Mouse (Mus musculus): Measurements from ENCODE around the gene Myo18a. TPM values are rescaled to one million over a fixed set of nuclear protein-coding genes. Genes with fewer than 3 reads are reported as not detected.

The Myo18a gene
- polyA plus RNA-seq, 1 experiment from 2014 or later, result 154 TPM

DNA sequence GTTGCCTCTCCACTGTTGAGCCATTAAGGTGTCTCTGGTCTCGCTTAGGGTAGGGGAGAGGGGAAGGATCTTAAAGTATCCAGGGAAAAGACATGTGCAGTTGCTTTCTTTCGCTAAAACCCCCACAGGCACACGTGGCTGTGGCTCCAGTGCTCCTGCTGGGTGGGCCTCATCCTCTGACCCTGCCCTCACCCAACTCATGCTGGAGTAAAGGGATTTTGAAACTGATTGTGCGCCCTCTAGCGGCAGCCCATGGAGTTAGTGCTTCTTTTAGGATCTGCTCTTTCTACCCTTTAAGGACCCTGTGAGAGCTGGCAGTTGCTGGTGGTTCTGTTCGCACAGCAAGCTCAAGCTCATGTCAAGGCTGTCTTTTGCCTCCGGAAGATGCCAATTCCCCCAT is 59.7 kb downstream of the Myo18a start:
- Histone ChIP-seq H3K4me2 (no peak overlapping the region), H3K36me3 (peaks cover 97% of the 10 kb centered on the region), H3K4me1 (replicated peaks) (peaks cover 21% of the 10 kb centered on the region), H3K4me3 (no peak overlapping the region), H3K9me3 (replicated peaks) (no peaks in the 10 kb centered on the region), H3K27ac (ENCODE audit: poor library complexity, severe bottlenecking) (no peak overlapping the region), H3K9ac (no peak overlapping the region), H3K27me3 (replicated peaks) (no peaks in the 10 kb centered on the region)
- no peak for ATAC-seq (ENCODE audit: insufficient number of reproducible peaks, low FRiP score)
- 22% methylated on average over 7 of the region's 7 CpGs for whole genome bisulfite sequencing

DNA sequence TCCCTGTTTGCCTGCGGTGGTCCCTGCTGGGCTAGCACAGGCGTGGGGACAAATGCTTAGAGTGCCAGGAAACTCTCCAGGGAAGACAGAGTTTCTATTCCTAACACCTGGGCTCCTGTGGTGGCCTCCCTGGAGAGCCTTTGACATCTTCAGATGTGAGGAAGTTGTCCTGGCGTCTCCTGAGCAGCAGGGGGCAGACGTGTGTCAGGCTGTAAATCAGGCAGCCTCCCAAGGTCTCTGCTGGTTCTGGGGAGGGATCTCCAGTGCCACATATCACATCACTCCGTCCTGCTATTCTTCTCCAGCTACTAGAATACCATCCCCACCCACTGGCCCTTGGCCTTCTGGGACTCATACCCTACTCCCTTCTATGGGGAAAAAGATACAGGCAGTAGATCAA is 62.8 kb downstream of the Myo18a start:
- Histone ChIP-seq H3K4me3 (no peak overlapping the region), H3K4me1 (replicated peaks) (peaks cover 21% of the 10 kb centered on the region), H3K4me2 (no peak overlapping the region), H3K36me3 (peaks cover 97% of the 10 kb centered on the region), H3K27ac (ENCODE audit: poor library complexity, severe bottlenecking) (no peak overlapping the region), H3K27me3 (replicated peaks) (no peaks in the 10 kb centered on the region), H3K9me3 (replicated peaks) (no peaks in the 10 kb centered on the region), H3K9ac (no peak overlapping the region)
- no peak for ATAC-seq (ENCODE audit: insufficient number of reproducible peaks, low FRiP score)
- 7% methylated on average over 5 of the region's 5 CpGs for WGBS

DNA sequence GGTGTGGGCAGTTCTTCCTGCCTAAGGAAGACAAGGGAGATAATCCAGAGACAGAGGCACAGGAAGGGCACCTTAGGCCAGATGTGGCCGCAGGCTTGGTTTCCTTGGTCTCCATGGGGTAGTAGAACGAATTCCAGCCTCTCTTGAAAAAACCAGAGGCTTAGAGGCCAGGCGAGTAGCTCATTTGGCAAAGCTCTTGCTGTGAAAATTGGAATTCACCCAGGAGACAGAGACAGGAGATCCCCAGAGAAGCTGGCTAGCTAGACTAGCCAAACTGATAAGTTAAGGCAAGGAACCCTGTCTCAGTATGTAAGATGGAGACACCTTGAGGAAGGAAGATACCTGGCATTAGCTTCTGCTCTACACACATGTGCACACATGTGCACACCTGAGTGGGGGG is 63.3 kb downstream of the Myo18a start:
- WGBS, result 38% methylated on average over 3 of the region's 3 CpGs
- Histone ChIP-seq H3K4me1 (replicated peaks) (peaks cover 21% of the 10 kb centered on the region), H3K4me3 (no peak overlapping the region), H3K9me3 (replicated peaks) (no peaks in the 10 kb centered on the region), H3K36me3 (peaks cover 97% of the 10 kb centered on the region), H3K9ac (no peak overlapping the region), H3K27me3 (replicated peaks) (no peaks in the 10 kb centered on the region), H3K27ac (ENCODE audit: poor library complexity, severe bottlenecking) (0 out of 2 replicates have a peak overlapping the region, but pooled peaks have one; percentile 3), H3K4me2 (no peak overlapping the region)
- no peak for ATAC-seq (ENCODE audit: insufficient number of reproducible peaks, low FRiP score)

DNA sequence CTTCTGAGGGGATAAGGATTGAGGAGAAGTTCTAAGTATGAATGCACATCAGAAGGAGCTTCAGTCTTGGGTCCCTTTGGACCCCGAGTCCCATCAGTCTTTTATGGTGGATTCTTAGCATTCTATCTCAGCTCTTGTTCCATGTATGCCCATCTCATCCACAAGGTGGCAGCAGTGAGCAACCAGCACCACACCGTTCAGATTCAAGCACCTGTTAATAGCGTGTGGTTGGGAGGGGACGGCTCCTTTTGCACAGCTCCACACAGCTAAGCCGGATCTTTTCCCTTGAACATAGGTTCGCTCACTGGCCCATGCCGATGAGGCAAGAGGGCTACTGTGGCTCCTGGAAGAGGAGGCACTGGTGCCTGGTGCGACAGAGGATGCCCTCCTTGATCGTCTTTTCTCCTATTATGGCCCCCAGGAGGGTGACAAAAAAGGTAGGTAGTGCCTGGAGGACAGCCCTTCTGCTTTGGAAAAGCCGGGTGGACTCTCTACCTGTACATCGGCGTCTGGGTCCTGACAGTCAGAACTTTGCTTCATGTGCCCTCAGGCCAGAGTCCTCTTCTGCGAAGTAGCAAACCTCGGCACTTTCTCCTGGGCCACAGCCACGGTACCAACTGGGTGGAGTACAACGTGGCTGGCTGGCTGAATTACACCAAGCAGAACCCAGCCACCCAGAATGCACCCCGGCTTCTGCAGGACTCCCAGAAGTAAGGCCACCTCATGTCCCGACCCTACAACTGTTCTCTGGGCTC is 64.4 kb downstream of the Myo18a start:
- WGBS, result 60% methylated on average over 18 of the region's 18 CpGs
- no peak overlapping the region for H3K27ac ChIP-seq (ENCODE audit: poor library complexity, severe bottlenecking)
- no peak overlapping the region for H3K4me3 ChIP-seq
- peaks cover 96% of the 10 kb centered on the region for H3K36me3 ChIP-seq
- H3K27me3 ChIP-seq (replicated peaks), result no peaks in the 10 kb centered on the region
- 0 out of 2 replicates have a peak, but pooled peaks have one; percentile 24 for ATAC-seq (ENCODE audit: insufficient number of reproducible peaks, low FRiP score)
- H3K4me1 ChIP-seq (replicated peaks), result peaks cover 21% of the 10 kb centered on the region
- no peaks in the 10 kb centered on the region for H3K9me3 ChIP-seq (replicated peaks)
- H3K4me2 ChIP-seq, result no peak overlapping the region
- no peak overlapping the region for H3K9ac ChIP-seq

DNA sequence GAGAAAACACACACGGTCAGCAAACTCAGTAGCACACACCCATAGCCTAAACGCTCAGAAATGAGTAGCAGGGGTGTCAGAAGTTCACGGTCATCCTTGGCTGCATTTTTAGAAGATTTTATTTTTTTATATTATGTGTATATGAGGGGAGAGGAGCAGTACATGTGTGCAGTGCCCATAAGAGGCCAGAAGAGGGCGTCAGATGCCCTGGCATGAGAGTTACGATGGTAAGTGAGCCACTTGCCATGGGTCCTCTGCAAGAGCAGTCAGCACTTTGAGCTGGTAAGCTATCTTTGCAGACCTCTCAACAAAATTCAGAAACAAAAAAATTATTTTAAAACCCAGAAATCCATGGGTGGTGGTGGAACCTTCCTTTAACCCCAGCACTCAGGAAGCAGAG is 65.1 kb downstream of the Myo18a start:
- 86% methylated on average over 5 of the region's 5 CpGs for WGBS
- Histone ChIP-seq H3K36me3 (peaks cover 96% of the 10 kb centered on the region), H3K4me2 (no peak overlapping the region), H3K9ac (no peak overlapping the region), H3K27me3 (replicated peaks) (no peaks in the 10 kb centered on the region), H3K4me1 (replicated peaks) (peaks cover 18% of the 10 kb centered on the region), H3K27ac (ENCODE audit: poor library complexity, severe bottlenecking) (no peak overlapping the region), H3K4me3 (no peak overlapping the region), H3K9me3 (replicated peaks) (no peaks in the 10 kb centered on the region)
- ATAC-seq (ENCODE audit: insufficient number of reproducible peaks, low FRiP score), result no peak

DNA sequence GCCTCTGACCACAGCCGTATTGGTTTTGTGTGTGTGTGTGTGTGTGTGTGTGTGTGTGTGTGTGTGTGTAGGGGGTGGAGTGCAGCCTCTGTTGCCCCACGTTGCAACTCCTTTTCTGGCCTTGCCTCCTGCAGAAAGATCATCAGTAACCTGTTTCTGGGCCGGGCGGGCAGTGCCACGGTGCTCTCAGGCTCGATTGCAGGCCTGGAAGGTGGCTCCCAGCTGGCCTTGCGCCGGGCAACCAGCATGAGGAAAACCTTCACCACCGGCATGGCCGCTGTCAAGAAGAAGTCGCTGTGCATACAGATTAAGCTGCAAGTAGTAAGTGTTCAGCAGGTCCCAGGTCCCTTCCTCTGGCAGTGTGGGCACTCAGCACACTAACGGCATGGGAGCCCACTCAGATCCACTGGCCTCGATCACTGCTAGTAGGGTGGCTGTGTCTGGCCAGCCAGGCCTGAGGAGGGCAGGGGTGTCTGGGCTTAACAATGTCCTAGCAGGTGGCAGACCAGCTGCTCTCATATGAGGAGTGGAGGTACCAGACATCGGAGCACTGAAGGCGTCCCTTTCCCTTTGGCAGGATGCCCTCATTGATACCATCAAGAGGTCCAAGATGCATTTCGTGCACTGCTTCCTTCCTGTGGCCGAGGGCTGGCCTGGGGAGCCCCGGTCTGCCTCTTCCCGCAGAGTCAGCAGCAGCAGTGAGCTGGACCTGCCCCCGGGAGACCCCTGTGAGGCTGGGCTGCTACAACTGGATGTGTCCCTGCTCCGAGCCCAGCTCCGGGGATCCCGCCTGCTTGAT is 66.2 kb downstream of the Myo18a start:
- H3K36me3 ChIP-seq, result peaks cover 96% of the 10 kb centered on the region
- WGBS, result 78% methylated on average over 23 of the region's 23 CpGs
- H3K9ac ChIP-seq, result peak overlapping the region; percentile 28; the same call in 1 of the 2 replicates
- no peak for ATAC-seq (ENCODE audit: insufficient number of reproducible peaks, low FRiP score)
- no peak overlapping the region for H3K4me3 ChIP-seq
- H3K4me1 ChIP-seq (replicated peaks), result peaks cover 18% of the 10 kb centered on the region
- H3K27ac ChIP-seq (ENCODE audit: poor library complexity, severe bottlenecking), result no peak overlapping the region
- no peaks in the 10 kb centered on the region for H3K9me3 ChIP-seq (replicated peaks)
- no peak overlapping the region for H3K4me2 ChIP-seq
- H3K27me3 ChIP-seq (replicated peaks), result no peaks in the 10 kb centered on the region

DNA sequence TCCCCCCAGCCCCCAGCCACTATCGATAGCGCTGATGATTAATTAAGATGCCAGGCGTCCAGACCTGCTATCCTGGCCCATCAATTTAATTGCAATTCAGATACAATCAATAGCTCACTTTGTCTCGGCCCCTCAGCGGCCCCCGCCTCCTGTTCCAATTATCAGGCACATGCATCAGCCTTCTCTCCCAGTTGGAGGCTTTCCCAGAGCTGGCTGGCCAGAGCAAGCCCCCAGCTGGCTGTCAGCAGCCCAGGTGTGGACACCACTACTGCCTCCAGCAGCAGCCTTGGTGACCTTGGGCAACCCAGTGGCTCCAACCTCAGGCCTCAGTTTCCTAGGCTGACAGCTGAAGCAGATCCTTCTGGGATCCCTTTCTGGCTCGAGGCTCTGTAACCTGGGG is 67.8 kb downstream of the Myo18a start:
- Histone ChIP-seq H3K4me2 (no peak overlapping the region), H3K9me3 (replicated peaks) (no peaks in the 10 kb centered on the region), H3K27ac (ENCODE audit: poor library complexity, severe bottlenecking) (no peak overlapping the region), H3K4me1 (replicated peaks) (peaks cover 15% of the 10 kb centered on the region), H3K4me3 (no peak overlapping the region), H3K36me3 (peaks cover 96% of the 10 kb centered on the region), H3K27me3 (replicated peaks) (no peaks in the 10 kb centered on the region), H3K9ac (no peak overlapping the region)
- no peak for ATAC-seq (ENCODE audit: insufficient number of reproducible peaks, low FRiP score)
- WGBS, result 68% methylated on average over 7 of the region's 7 CpGs

DNA sequence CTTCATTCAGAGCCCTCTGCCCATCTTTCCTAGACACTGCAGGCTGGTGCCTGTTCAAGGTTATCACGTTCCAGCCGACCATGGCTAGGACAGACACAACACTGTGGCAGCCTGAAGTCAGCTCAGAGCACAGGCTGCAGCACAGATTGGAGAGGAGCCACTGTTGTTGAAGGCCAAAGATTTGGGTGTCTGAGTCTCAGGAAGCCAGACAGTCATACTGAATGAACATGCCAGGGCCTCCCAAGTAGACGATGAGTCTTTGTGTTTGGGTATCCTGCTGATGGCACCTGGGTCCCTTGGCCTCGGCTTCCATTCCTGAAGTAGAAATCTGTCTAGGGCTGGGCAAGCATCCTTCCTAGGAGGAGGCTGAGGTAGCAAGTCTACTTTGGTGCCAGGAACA is 69.5 kb downstream of the Myo18a start:
- H3K4me2 ChIP-seq, result no peak overlapping the region
- 80% methylated on average over 4 of the region's 4 CpGs for WGBS
- ATAC-seq (ENCODE audit: insufficient number of reproducible peaks, low FRiP score), result no peak

DNA sequence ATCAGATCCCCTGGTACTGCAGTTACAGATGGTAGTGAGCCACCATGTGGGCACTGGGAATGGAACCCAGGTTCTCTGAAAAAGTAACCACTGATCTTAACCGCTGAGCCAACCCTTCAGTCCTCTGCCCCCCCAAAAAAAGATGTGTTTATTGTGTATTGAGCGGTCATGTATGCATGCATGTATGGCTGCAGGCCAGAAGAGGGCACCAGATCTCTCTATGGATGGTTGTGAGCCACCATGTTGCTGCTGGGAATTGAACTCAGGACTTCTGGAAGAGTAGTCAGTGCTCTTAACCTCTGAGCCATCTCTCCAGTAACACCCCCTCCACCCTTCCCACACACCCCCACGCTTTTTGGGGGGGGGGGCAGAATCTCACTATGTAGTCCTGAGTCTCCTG is 72.1 kb downstream of the Myo18a start:
- Histone ChIP-seq H3K4me3 (no peak overlapping the region), H3K4me1 (replicated peaks) (peaks cover 18% of the 10 kb centered on the region), H3K9ac (no peak overlapping the region), H3K4me2 (no peak overlapping the region), H3K36me3 (peaks cover 98% of the 10 kb centered on the region), H3K9me3 (replicated peaks) (no peaks in the 10 kb centered on the region), H3K27me3 (replicated peaks) (no peaks in the 10 kb centered on the region), H3K27ac (ENCODE audit: poor library complexity, severe bottlenecking) (no peak overlapping the region)
- 77% methylated on average over 3 of the region's 3 CpGs for WGBS
- no peak for ATAC-seq (ENCODE audit: insufficient number of reproducible peaks, low FRiP score)

More for the DNA sequence above, 69.5 kb downstream of the Myo18a start:
- Histone ChIP-seq H3K9me3 (replicated peaks) (no peaks in the 10 kb centered on the region), H3K4me1 (replicated peaks) (peaks cover 18% of the 10 kb centered on the region), H3K4me3 (no peak overlapping the region), H3K27me3 (replicated peaks) (no peaks in the 10 kb centered on the region), H3K27ac (ENCODE audit: poor library complexity, severe bottlenecking) (no peak overlapping the region), H3K9ac (no peak overlapping the region), H3K36me3 (peaks cover 98% of the 10 kb centered on the region)

DNA sequence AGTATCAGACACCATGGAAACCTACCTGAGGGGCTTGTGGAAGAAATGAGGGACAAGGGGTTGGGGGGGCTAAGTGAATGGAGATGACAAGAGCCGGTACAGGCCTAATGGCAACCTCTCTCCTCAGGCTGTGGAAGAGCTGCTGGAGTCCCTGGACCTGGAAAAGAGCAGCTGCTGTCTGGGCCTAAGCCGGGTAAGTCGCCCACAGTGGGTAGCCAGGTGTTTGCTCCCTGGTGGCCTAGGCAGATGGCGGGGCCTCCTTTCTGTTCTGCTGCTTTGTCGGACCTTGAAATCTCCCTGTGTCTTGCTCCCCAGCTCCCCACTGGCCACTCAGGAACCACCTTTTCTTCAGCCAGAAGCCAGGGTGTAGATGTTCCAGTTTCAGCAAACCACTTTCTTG is 73.2 kb downstream of the Myo18a start:
- Histone ChIP-seq H3K9ac (peak overlapping the region; percentile 24; the same call in 1 of the 2 replicates), H3K36me3 (peaks cover 98% of the 10 kb centered on the region), H3K4me2 (no peak overlapping the region), H3K4me1 (replicated peaks) (peaks cover 18% of the 10 kb centered on the region), H3K27ac (ENCODE audit: poor library complexity, severe bottlenecking) (peak overlapping the region; percentile 82), H3K9me3 (replicated peaks) (no peaks in the 10 kb centered on the region), H3K4me3 (no peak overlapping the region), H3K27me3 (replicated peaks) (no peaks in the 10 kb centered on the region)
- 73% methylated on average over 5 of the region's 5 CpGs for WGBS
- no peak for ATAC-seq (ENCODE audit: insufficient number of reproducible peaks, low FRiP score)

DNA sequence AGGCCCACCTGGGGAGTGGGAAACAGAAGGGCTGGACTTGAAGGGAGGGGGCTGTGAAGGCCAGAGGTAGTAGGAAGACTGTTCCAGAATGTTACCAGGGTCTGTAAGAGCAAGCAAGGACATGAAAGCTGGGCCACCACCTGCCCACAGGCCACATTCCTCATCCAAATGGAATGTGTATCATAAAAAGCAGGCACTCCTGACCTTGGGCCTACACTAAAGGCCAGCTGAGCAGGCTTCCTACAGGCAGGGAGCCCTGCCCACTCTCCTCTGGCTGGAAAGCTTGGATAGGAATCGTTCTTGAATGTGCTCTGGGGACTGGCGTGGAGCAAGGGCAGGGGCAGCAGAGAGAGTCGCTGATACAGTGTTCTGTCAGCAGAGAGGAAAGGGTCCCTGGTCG is 73.7 kb downstream of the Myo18a start:
- H3K27me3 ChIP-seq (replicated peaks), result no peaks in the 10 kb centered on the region
- H3K4me3 ChIP-seq, result no peak overlapping the region
- WGBS, result 39% methylated on average over 4 of the region's 4 CpGs
- peak overlapping the region; percentile 24; the same call in 1 of the 2 replicates for H3K9ac ChIP-seq
- H3K4me2 ChIP-seq, result no peak overlapping the region
- ATAC-seq (ENCODE audit: insufficient number of reproducible peaks, low FRiP score), result no peak
- H3K4me1 ChIP-seq (replicated peaks), result peaks cover 18% of the 10 kb centered on the region
- H3K36me3 ChIP-seq, result peaks cover 98% of the 10 kb centered on the region
- H3K27ac ChIP-seq (ENCODE audit: poor library complexity, severe bottlenecking), result peak overlapping the region; percentile 82
- H3K9me3 ChIP-seq (replicated peaks), result no peaks in the 10 kb centered on the region
